Mouse (Mus musculus): ENCODE measurements at regions not wholly inside any gene's neighbourhood (a gene's known extent, or its start where the extent isn't known, plus 50 kb on each side); places are given as distances from the start of the nearest gene placed in this dataset.

DNA sequence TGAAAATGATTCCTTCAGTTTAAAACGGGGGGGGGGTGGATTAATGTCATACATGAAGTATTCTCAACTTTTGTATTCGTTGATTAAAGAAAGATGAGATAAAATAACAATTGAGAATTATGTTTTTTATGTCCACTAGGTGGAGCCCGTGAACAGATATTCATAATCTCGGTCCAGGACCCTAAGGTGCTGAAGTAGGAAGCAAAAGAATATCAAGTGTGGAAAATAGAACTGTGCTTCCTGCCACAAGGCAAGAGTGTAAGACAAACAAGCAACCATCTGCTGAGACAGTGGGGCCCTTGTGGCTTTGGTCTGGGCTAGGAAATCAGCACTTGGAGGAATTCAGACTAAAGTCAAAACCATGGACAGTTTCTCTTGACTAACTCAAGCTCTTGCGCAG, 50.9 kb upstream of the Kap start:
- TF ChIP-seq CTCF (conservative IDR thresholded peaks at IDR 0.05; ENCODE audit: insufficient read depth, insufficient read length, low read depth, low read length) (peak; percentile 12; the same call in 1 of the 2 replicates), POLR2A (IDR thresholded peaks at IDR 0.05; ENCODE audit: low read depth, low read length) (no peak)

All from kidney, adult 2 months (tissue).